Mouse (Mus musculus): Measurements from ENCODE around the gene Slc7a11.

The Slc7a11 gene

GRCm38 (mm10) chr3:50186369-50186768, 257.0 kb downstream of the Slc7a11 start:
- in situ Hi-C loops (cut with MboI, MseI) = no loop called here

- in situ Hi-C loops (cut with MboI, MseI) = no loop called here
Measured at GRCm38 (mm10) chr3:50185879-50186278, 257.5 kb downstream of the Slc7a11 start.

GRCm38 (mm10) chr3:50160756-50161155, 282.7 kb downstream of the Slc7a11 start:
- in situ Hi-C loops (cut with MboI, MseI) = no loop called here

DNA sequence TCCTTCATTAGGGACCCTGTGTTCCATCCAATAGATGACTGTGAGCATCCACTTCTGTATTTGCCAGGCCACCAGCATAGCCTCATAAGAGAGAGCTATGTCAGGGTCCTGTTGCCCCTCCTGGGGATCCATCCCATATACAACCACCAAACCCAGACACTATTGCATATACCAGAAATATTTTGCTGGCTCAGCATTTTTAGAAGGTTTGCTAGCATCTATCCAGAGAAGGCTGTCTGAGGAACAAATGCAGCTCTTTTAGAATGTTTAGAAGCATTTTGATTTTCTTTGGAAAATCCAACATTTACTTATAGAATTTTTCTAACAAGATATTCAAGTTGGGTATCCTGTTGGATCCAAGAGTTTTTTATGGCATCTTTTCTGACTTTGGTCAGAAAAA, 299.3 kb downstream of the Slc7a11 start:
- in situ Hi-C loops (cut with MboI, MseI) = no loop called here

GRCm38 (mm10) chr3:50138319-50138718, 305.1 kb downstream of the Slc7a11 start:
- in situ Hi-C loops (cut with MboI, MseI) = no loop called here

GRCm38 (mm10) chr3:50132204-50132603, 311.2 kb downstream of the Slc7a11 start:
- in situ Hi-C loops (cut with MboI, MseI) = no loop called here

- in situ Hi-C loops (cut with MboI, MseI) = no loop called here
Measured at GRCm38 (mm10) chr3:50130319-50130718, 313.1 kb downstream of the Slc7a11 start.

- in situ Hi-C loops (cut with MboI, MseI) = no loop called here
Measured at GRCm38 (mm10) chr3:50121001-50121400, 322.4 kb downstream of the Slc7a11 start.

GRCm38 (mm10) chr3:50116266-50116665, 327.1 kb downstream of the Slc7a11 start:
- in situ Hi-C loops (cut with MboI, MseI) = no loop called here

DNA sequence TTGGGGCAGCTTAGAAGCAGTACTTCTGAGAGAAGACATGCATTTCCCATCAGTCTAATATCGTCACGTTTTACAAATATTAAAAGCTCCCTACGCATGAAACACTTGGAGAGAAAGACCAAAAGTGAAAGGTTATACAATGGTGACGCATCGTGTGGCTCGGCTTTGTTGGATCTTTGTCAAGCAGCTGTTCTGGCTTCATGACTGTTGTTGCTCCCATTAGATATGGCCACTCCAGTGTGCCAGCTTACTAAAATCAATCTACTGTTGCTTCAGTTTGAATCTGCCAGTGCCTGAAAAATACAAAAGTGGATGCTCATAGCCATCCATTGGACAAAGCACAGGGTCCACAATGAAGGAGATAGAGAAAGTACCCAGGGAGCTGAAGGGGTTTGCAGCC, 337.9 kb downstream of the Slc7a11 start:
- in situ Hi-C loops (cut with MboI, MseI) = no loop called here

- in situ Hi-C loops (cut with MboI, MseI) = no loop called here
Measured at GRCm38 (mm10) chr3:50094404-50095092, 348.9 kb downstream of the Slc7a11 start.

- in situ Hi-C loops (cut with MboI, MseI) = no loop called here
Measured at GRCm38 (mm10) chr3:50076979-50077378, 366.4 kb downstream of the Slc7a11 start.

GRCm38 (mm10) chr3:50063396-50063795, 380.0 kb downstream of the Slc7a11 start:
- in situ Hi-C loops (cut with MboI, MseI) = no loop called here

DNA sequence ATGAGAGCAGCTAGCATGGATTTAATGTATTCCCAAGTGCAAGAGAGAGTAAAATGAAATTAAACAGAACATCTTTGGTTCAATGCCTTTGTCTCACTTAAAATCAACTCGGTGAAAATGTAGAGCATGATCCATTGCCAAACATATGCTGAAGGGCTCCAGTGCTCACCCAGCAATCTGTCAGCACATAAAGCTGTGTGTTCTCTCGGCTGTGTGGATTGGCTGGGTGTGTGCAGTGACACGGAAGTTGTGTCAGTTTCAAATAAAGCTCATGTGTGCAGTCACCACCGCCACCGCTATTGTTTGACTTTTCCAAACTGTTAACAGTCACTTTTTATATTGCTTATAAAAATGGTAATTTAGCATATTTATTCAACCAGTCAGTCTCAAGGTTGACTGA, 398.7 kb downstream of the Slc7a11 start:
- in situ Hi-C loops (cut with MboI, MseI) = no loop called here

GRCm38 (mm10) chr3:50044160-50044559, 399.3 kb downstream of the Slc7a11 start:
- in situ Hi-C loops (cut with MboI, MseI) = no loop called here

GRCm38 (mm10) chr3:50041141-50041540, 402.3 kb downstream of the Slc7a11 start:
- in situ Hi-C loops (cut with MboI, MseI) = no loop called here

DNA sequence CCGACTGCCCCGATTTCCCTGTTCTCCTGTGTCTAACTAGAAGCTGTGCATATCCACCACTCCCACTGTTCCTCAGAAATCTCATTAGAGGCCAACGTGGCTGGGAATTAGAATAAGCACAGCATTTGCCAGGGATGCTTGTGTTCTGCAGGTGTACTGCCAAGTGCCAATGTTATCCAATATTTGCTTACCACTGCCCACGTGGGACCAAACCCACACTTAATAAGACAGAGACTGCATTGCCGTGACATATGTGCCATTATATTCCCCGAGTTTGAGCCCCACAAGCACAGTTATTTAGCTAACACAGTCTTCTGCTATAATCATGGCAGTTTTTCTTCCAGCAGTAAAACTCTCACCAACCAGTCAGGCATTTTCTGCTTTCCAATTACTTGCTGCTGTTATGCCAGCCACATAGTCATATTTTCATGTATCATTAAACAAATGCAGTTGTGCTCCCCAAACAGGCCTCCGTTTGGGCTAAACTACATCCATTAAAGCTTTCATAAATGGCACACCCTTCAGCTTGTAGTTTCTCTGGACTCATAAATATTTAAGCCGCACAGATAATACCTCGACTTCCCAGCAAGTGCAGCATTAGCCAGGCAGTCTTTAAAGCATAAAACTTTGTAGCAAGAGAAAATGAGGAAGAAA, 407.4 kb downstream of the Slc7a11 start:
- in situ Hi-C loops (cut with MboI, MseI) = no loop called here

- in situ Hi-C loops (cut with MboI, MseI) = no loop called here
Measured at GRCm38 (mm10) chr3:50033325-50033724, 410.1 kb downstream of the Slc7a11 start.

DNA sequence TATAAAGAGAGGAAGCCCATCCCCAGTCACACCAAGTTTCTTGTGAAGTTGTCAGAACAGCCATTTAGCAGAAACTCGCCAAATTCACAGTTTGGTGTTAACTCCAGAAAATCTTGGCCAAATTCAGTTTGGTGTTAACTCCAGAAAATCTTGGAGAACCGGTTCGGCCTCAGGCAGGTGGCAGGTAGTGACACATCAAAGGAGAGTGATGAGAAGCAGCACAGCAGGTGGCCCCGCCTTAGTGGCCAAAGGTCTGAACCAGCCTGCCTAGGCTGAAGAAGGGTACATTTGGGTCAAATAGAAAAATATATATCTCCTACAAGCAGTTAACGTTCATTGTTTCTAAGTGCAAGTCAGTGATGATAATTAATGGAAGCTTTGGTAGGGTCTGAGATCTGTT, 417.4 kb downstream of the Slc7a11 start:
- in situ Hi-C loops (cut with MboI, MseI) = no loop called here

DNA sequence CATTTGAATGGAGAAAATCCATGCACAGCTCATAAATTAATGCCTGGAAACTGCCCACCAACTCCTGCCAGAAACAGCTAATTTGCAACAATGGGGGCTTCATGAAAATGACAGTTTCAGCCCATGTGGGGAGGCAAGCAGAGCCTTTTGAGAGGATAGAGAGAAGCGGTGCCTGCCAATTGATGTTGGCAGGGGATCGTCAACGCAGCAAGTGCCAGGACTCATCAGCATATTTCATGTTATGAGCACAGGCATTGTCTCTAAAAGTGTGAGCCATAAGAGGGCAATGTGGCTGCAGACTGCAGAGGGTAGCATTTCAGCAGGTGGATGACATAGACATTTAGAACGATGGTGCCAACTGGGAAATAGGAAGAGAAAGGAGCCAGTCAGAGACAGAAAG, 429.0 kb downstream of the Slc7a11 start:
- in situ Hi-C loops (cut with MboI, MseI) = no loop called here

DNA sequence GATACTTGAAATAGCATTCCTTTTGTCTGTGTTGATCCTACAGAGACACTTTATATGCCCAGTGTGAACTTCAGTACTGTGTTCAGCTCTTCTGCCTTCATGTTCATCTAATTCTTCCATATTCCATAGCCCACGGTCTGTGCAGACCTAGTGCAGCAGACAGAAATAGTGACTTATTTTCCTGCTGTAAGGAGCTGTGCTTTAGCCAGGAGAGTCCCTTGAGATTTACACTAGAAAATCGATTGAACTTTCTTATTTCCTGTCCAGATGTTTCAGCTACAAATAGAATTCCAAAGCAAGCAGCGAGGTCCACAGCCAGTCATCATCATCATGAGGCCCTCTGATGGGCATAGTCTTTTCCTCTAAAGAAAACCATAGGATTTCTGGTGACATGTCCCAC, 431.4 kb downstream of the Slc7a11 start:
- in situ Hi-C loops (cut with MboI, MseI) = no loop called here

GRCm38 (mm10) chr3:50003970-50004683, 439.3 kb downstream of the Slc7a11 start:
- in situ Hi-C loops (cut with MboI, MseI) = no loop called here

- in situ Hi-C loops (cut with MboI, MseI) = no loop called here
Measured at GRCm38 (mm10) chr3:50002067-50002466, 441.3 kb downstream of the Slc7a11 start.
